26 mouse cellular contexts compared by ENCODE assay signal in genomic region chr10:80904004-80904693, GRCm38 (mm10). TPM values are rescaled to one million over a fixed set of nuclear protein-coding genes. Genes with fewer than 3 reads are reported as not detected.
DNase-seq lines count a peak whose midpoint lies in the region; ATAC-seq and TF ChIP-seq lines count a peak whose summit lies in the region.
"Had no signal": no experiment of that assay in that cellular context is flagged by ENCODE, and none has a peak within 500 bp of the region (broad histone marks: within the 10 kb centered on the region; RNA-seq: fewer than 3 reads in every experiment).

No protein-coding gene starts in this region.

- peak overlapping the region; percentile 87 for H3K4me3 ChIP-seq in testis, adult 2 months (ENCODE audit: control insufficient read depth, low read depth, low read length)
- H3K4me3 ChIP-seq: embryonic facial prominence, embryonic 13.5 days; forebrain, embryonic 15.5 days; heart, adult 2 months; hindbrain, embryonic 10.5 days; intestine, embryonic 15.5 days; layer of hippocampus, adult 2 months; midbrain, embryonic 15.5 days; neural tube, embryonic 12.5 days had no signal

- peaks cover 15% of the 10 kb centered on the region for H3K4me1 ChIP-seq in testis, adult 2 months (ENCODE audit: control insufficient read depth, insufficient read depth, low read length)

- no peak for TF ChIP-seq POLR2A in testis, adult 2 months (IDR thresholded peaks at IDR 0.05; ENCODE audit: control insufficient read depth, low read depth, low read length)

- no peak for TF ChIP-seq CTCF in testis, adult 2 months (IDR thresholded peaks at IDR 0.05; ENCODE audit: control insufficient read depth, insufficient read depth, insufficient replicate concordance, low read depth, low read length)

- DNase-seq in cerebellum, adult 9-11 months, result peak; percentile 63
- DNase-seq in cerebellum, adult 8-10 months, result no peak
- DNase-seq in kidney, postnatal 10 days, result peak; percentile 32
- DNase-seq in kidney, adult 11 months, result no peak
- no peak for DNase-seq in testis, postnatal 10 days (ENCODE audit: low spot score)
- DNase-seq: B cell, adult 2 months; gastrocnemius, postnatal 25 days; heart, adult 2 months; kidney, adult 9 months; liver, postnatal 0 days; thymus, adult 18-20 months; thymus, postnatal 36 days had no signal

- H3K36me3 ChIP-seq in testis, adult 2 months (ENCODE audit: control insufficient read depth, insufficient read depth, low read length), result no peaks in the 10 kb centered on the region

- H3K27me3 ChIP-seq in testis, adult 2 months (ENCODE audit: control insufficient read depth, insufficient read depth, low read length), result no peaks in the 10 kb centered on the region
- H3K27me3 ChIP-seq: embryonic facial prominence, embryonic 13.5 days; forebrain, embryonic 15.5 days; intestine, embryonic 15.5 days; midbrain, embryonic 15.5 days; neural tube, embryonic 12.5 days had no signal

- ATAC-seq in erythroblast, adult 5-6 weeks (replicated peaks; ENCODE audit: low FRiP score, poor library complexity, severe bottlenecking), result no peak
- ATAC-seq: forebrain, embryonic 15.5 days; hindbrain, embryonic 16.5 days; intestine, embryonic 15.5 days; liver, postnatal 0 days; midbrain, embryonic 15.5 days had no signal

- H3K27ac ChIP-seq in testis, adult 2 months (ENCODE audit: control insufficient read depth, insufficient read depth, low read depth, low read length), result no peak overlapping the region
- H3K27ac ChIP-seq: embryonic facial prominence, embryonic 13.5 days; forebrain, embryonic 15.5 days; heart, adult 2 months; hindbrain, embryonic 10.5 days; intestine, embryonic 15.5 days; layer of hippocampus, adult 2 months; macrophage; midbrain, embryonic 15.5 days; neural tube, embryonic 12.5 days had no signal

RNA-seq across cellular contexts. Expression of gene Timm13, which starts 3.4 kb away (rescaled TPM):
- 76.7 and 104 TPM in 2 replicates for polyA plus RNA-seq in testis, adult 2 months (2012; rRNA removed)
- 12.1 and 17.6 TPM in 2 replicates for total RNA-seq in erythroblast, adult 5-6 weeks (2015; ENCODE audit: low replicate concordance)
- total RNA-seq in erythroblast, adult 5-6 weeks (2017; ENCODE audit: low replicate concordance), result 14.1 and 24.7 TPM in 2 replicates

RNA-seq across cellular contexts. Expression of gene Lmnb2, which starts 13.9 kb away (rescaled TPM):
- 177 TPM in 2 replicates for polyA plus RNA-seq in testis, adult 2 months (2012; rRNA removed)
- 2.7 and 7.3 TPM in 2 replicates for total RNA-seq in erythroblast, adult 5-6 weeks (2015; ENCODE audit: low replicate concordance)
- 9.3 and 9.7 TPM in 2 replicates for total RNA-seq in erythroblast, adult 5-6 weeks (2017; ENCODE audit: low replicate concordance)

RNA-seq across cellular contexts. Expression of gene Gadd45b, which starts 25.7 kb away (rescaled TPM):
- 7.8 and 9.1 TPM in 2 replicates for polyA plus RNA-seq in testis, adult 2 months (2012; rRNA removed)
- 2.3 and 10.6 TPM in 2 replicates for total RNA-seq in erythroblast, adult 5-6 weeks (2015; ENCODE audit: low replicate concordance)
- 3.2 and 4.9 TPM in 2 replicates for total RNA-seq in erythroblast, adult 5-6 weeks (2017; ENCODE audit: low replicate concordance)

RNA-seq across cellular contexts. Expression of gene Tmprss9, which starts 32.5 kb away (rescaled TPM):
- 2.0 and 2.7 TPM in 2 replicates for polyA plus RNA-seq in testis, adult 2 months (2012; rRNA removed)
- total RNA-seq in erythroblast, adult 5-6 weeks (2015; ENCODE audit: low replicate concordance), result not detected in 2 replicates
- 0.17 TPM in 1 of 2 replicates, not detected in the other for total RNA-seq in erythroblast, adult 5-6 weeks (2017; ENCODE audit: low replicate concordance)
- total RNA-seq: gastrocnemius, postnatal 25 days; heart, adult 2 months had no signal
- polyA plus RNA-seq: embryonic facial prominence, embryonic 13.5 days; heart, embryonic 16.5 days; limb, embryonic 11.5 days; liver, embryonic 11.5 days; macrophage had no signal

RNA-seq across cellular contexts. Expression of gene Sppl2b, which starts 49.1 kb away (rescaled TPM):
- polyA plus RNA-seq in testis, adult 2 months (2012; rRNA removed), result 169 and 173 TPM in 2 replicates
- total RNA-seq in erythroblast, adult 5-6 weeks (2015; ENCODE audit: low replicate concordance), result 225 and 274 TPM in 2 replicates
- 343 and 430 TPM in 2 replicates for total RNA-seq in erythroblast, adult 5-6 weeks (2017; ENCODE audit: low replicate concordance)

Comparison
In these comparisons a context has a peak if more than half of its experiments do, and no peak if none do; other contexts are left out.
1. DNase-seq: peak in cerebellum, adult 9-11 months (single experiment) and kidney, postnatal 10 days (single experiment); none in cerebellum, adult 8-10 months (single experiment), kidney, adult 11 months (single experiment) and testis, postnatal 10 days (single experiment).